Mouse (Mus musculus) midbrain, postnatal 0 days (tissue): Measurements from ENCODE around the gene Itm2c. TPM values are rescaled to one million over a fixed set of nuclear protein-coding genes. Genes with fewer than 3 reads are reported as not detected.
A peak's percentile ranks its signal among the peaks of the same experiment; 100 is the strongest.

ENCODE experiments used
- ATAC-seq: fragments of 200-750 bp; cut with Nextera tagmentation; 2 replicates; pipeline ENCODE4 v1.8.0; 2017; ENCODE audit warnings: moderate number of reproducible peaks, mild to moderate bottlenecking, moderate TSS enrichment, moderate library complexity; ENCODE audit not compliant: low FRiP score
- DNase-seq: peaks from one replicate; pipeline ENCODE4 v3.0.0-alpha.2; 2015; ENCODE audit warnings: low spot score
- H3K27ac ChIP-seq: fragments of 300-500 bp; sonication (generic); 2 replicates; pipeline ENCODE4 v1.5.1; 2014; ENCODE audit warnings: low read depth, mild to moderate bottlenecking, low read length, mixed read lengths
- H3K27me3 ChIP-seq: fragments of 300-500 bp; sonication (generic); 2 replicates; pipeline ENCODE4 v1.6.1; 2014; ENCODE audit warnings: low read length, control low read depth, mixed read lengths; ENCODE audit not compliant: insufficient read depth
- H3K36me3 ChIP-seq: fragments of 300-500 bp; sonication (generic); 2 replicates; pipeline ENCODE4 v1.6.1; 2014; ENCODE audit warnings: low read length, control low read depth, mixed read lengths; ENCODE audit not compliant: insufficient read depth
- H3K4me1 ChIP-seq: fragments of 300-500 bp; sonication (generic); 2 replicates; pipeline ENCODE4 v1.6.1; 2014; ENCODE audit warnings: mild to moderate bottlenecking, control low read depth, antibody characterized with exemption, low read length, mixed read lengths; ENCODE audit not compliant: insufficient read depth
- H3K4me2 ChIP-seq: fragments of 300-500 bp; sonication (generic); 2 replicates; pipeline ENCODE4 v1.6.1; 2014; ENCODE audit warnings: low read depth, mild to moderate bottlenecking, low read length, mixed read lengths; ENCODE audit not compliant: poor library complexity, severe bottlenecking
- H3K4me3 ChIP-seq: fragments of 300-500 bp; sonication (generic); 2 replicates; pipeline ENCODE4 v1.5.1; 2014; ENCODE audit warnings: low read depth, mild to moderate bottlenecking, low read length, moderate library complexity
- H3K9ac ChIP-seq: fragments of 300-500 bp; sonication (generic); replicated peaks from 2 replicates; pipeline ENCODE4 v1.6.1; 2014; ENCODE audit warnings: mild to moderate bottlenecking, low read length, moderate library complexity, mixed read lengths; ENCODE audit not compliant: poor library complexity, severe bottlenecking
- H3K9me3 ChIP-seq: fragments of 300-500 bp; sonication (generic); 2 replicates; pipeline ENCODE4 v1.6.1; 2016; ENCODE audit warnings: low read length, control low read depth
- CTCF ChIP-seq: IDR thresholded peaks from 2 replicates; pipeline ENCODE4 v1.5.1; 2016; ENCODE audit warnings: antibody characterized with exemption, mild to moderate bottlenecking
- WGBS: fragments of 180-500 bp; shearing (Covaris S2); extraction: QIAGEN DNeasy Blood & Tissue Kit; methylation state at CpG from one replicate; pipeline ENCODE4 v1.1.7; 2014; 5-methylcytosine and 5-hydroxymethylcytosine counted together
- polyA plus RNA-seq: library from polyadenylated mRNA; unstranded; fragments of >200 nt; fragmentation: Nextera tagmentation; extraction: Ambion mirVana; gene quantifications from 2 replicates; pipeline ENCODE4 v1.2.1, GENCODE M21; 2015
- total RNA-seq: library from RNA; depleted of rRNA; stranded (reverse); fragments of >200 nt; gene quantifications from 2 replicates; pipeline ENCODE4 v1.2.3, GENCODE M21; 2014; rRNA removed

The Itm2c gene
- 312 and 376 TPM in 2 replicates for total RNA-seq
- 293 and 297 TPM in 2 replicates for polyA plus RNA-seq

DNA sequence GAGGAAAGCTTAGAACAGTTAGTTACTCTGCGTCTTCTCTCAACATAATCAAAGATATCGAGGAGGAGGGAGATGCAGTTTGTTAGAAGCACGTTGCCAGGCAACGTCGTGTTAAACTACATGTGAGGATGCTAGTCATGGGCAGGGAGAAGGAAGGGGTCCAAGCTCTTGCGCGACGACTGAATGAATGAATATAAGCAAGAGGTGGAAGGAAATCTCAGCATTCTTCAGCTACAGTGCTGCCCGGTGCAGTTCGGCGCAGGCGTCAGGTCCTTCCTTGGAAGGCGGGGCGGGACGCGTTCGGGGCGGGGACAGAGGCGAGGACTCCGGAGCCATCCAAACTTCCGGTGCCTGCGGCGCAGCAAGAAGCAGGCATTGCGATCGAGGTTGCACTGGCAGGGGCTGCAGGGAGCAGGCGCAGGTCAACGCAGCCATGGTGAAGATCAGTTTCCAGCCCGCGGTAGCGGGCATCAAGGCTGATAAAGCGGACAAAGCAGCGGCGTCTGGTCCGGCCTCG lies at the start of gene Itm2c:
TSS of gene Itm2c (plus strand) at position 51 of the 517 bp plus-strand sequence.
- H3K36me3 ChIP-seq = no peaks in the 10 kb centered on the region
- WGBS = under 1% methylated on average over 28 of the region's 35 CpGs
- H3K4me2 ChIP-seq = peak within 1 kb of the TSS; percentile 86
- peak within 1 kb of the TSS; percentile 93 for H3K27ac ChIP-seq
- no peaks in the 10 kb centered on the region for H3K27me3 ChIP-seq
- DNase-seq = peak; percentile 90
- peak within 1 kb of the TSS; percentile 85 for H3K9ac ChIP-seq
- no peak for TF ChIP-seq CTCF
- ATAC-seq = peak; percentile 85
- H3K4me3 ChIP-seq = peak within 1 kb of the TSS; percentile 87
- no peaks in the 10 kb centered on the region for H3K9me3 ChIP-seq
- H3K4me1 ChIP-seq = peaks cover 41% of the 10 kb centered on the region

DNA sequence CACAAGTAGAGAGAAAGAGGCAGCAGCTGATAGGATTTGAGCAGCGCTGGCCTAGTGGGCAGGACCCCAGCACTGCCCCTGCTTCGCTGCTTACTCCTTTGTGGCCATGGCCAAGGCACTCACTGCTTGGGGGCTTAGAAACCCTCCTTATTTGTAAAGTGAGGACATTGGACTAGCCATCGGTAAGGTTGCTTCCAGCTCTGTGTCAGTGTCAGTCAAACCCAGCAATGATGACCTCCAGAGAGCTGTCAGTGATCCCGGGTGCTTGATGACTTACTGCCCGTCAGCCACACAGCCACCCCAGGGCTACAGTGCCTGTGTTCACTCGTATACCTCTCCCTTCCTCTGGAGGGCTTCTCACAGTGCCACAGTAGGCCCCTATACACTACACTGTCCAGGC lies 49.1 kb upstream of the Itm2c start:
- Histone ChIP-seq H3K4me2 (no peak overlapping the region), H3K9ac (no peak overlapping the region), H3K27ac (no peak overlapping the region), H3K4me3 (no peak overlapping the region), H3K36me3 (peaks cover 25% of the 10 kb centered on the region), H3K4me1 (no peaks in the 10 kb centered on the region), H3K9me3 (no peaks in the 10 kb centered on the region), H3K27me3 (no peaks in the 10 kb centered on the region)
- no peak for TF ChIP-seq CTCF
- no peak for DNase-seq
- no peak for ATAC-seq
- 87% methylated on average over 6 of the region's 6 CpGs for WGBS

DNA sequence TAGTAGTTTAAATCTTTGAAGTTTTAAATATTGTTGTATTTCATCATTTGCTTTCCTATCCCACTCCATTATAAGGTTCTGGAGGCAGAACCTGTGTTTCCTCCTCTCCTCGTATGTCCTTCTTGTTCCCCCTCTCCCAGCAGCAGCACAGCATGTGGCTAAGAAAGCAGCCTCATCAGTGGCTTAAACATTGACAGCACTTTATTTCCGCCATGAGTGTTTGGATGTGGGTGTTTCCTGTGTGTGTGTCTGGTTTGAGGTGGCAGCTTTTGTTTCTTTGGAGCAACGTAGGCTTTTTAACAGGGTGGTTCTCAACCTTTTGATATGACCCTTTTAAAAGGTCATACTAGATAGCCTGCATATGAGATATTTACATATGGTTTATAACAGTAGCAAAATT lies 48.6 kb upstream of the Itm2c start:
- no peak overlapping the region for H3K9ac ChIP-seq
- H3K27me3 ChIP-seq = no peaks in the 10 kb centered on the region
- H3K36me3 ChIP-seq = peaks cover 25% of the 10 kb centered on the region
- TF ChIP-seq CTCF = no peak
- DNase-seq = no peak
- H3K4me1 ChIP-seq = no peaks in the 10 kb centered on the region
- WGBS = 89% methylated on average over 3 of the region's 3 CpGs
- H3K27ac ChIP-seq = no peak overlapping the region
- H3K4me2 ChIP-seq = no peak overlapping the region
- no peaks in the 10 kb centered on the region for H3K9me3 ChIP-seq
- no peak overlapping the region for H3K4me3 ChIP-seq
- no peak for ATAC-seq

DNA sequence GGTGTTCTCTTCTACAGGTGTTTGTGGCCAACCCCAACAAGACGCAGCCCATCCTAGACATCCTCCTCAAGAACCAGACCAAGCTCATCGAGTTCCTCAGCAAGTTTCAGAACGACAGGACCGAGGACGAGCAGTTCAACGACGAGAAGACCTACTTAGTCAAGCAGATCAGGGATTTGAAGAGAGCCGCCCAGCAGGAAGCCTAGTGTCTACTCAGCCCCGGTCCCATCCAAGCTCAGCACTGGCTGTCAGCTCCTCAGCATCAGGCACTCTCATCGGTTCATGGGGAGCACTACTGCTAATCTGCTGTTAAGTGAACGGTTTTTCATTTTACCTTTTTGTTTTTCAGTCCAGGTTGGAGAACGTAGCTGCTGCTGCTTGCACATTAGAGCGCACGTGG lies 45.1 kb upstream of the Itm2c start:
- 82% methylated on average over 14 of the region's 14 CpGs for WGBS

DNA sequence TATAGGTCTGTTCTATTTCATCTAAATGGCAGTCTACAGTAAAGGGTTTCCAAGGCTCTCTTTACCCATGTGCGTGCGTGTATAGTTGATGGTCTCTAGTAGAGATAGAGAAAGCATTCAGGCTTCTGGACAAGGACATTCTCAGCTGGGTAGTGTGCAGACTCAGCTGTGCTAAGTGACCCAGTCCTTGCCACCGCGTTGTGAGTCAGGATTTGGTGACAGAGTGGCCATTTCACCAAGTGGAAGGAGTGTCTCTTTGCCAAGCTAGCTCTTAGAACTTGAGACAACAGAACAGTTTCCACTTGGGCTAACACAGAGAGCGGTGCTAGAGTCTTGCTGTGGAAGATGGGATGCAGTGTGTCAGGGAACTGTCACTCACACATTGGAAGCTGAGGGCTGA lies 43.2 kb upstream of the Itm2c start:
- H3K36me3 ChIP-seq = peaks cover 20% of the 10 kb centered on the region
- no peak for DNase-seq
- H3K27me3 ChIP-seq = no peaks in the 10 kb centered on the region
- H3K9me3 ChIP-seq = no peaks in the 10 kb centered on the region
- no peak overlapping the region for H3K9ac ChIP-seq
- no peak for TF ChIP-seq CTCF
- no peak for ATAC-seq
- H3K27ac ChIP-seq = no peak overlapping the region
- H3K4me1 ChIP-seq = no peaks in the 10 kb centered on the region
- H3K4me2 ChIP-seq = no peak overlapping the region
- H3K4me3 ChIP-seq = no peak overlapping the region
- 90% methylated on average over 5 of the region's 5 CpGs for WGBS

More for the DNA sequence above, 45.1 kb upstream of the Itm2c start:
- H3K27me3 ChIP-seq = no peaks in the 10 kb centered on the region
- no peak overlapping the region for H3K4me2 ChIP-seq
- H3K4me3 ChIP-seq = no peak overlapping the region
- no peak overlapping the region for H3K9ac ChIP-seq
- peaks cover 27% of the 10 kb centered on the region for H3K36me3 ChIP-seq
- DNase-seq (no peak), ATAC-seq (no peak)
- no peak for TF ChIP-seq CTCF
- no peaks in the 10 kb centered on the region for H3K9me3 ChIP-seq
- H3K27ac ChIP-seq = no peak overlapping the region
- H3K4me1 ChIP-seq = no peaks in the 10 kb centered on the region

DNA sequence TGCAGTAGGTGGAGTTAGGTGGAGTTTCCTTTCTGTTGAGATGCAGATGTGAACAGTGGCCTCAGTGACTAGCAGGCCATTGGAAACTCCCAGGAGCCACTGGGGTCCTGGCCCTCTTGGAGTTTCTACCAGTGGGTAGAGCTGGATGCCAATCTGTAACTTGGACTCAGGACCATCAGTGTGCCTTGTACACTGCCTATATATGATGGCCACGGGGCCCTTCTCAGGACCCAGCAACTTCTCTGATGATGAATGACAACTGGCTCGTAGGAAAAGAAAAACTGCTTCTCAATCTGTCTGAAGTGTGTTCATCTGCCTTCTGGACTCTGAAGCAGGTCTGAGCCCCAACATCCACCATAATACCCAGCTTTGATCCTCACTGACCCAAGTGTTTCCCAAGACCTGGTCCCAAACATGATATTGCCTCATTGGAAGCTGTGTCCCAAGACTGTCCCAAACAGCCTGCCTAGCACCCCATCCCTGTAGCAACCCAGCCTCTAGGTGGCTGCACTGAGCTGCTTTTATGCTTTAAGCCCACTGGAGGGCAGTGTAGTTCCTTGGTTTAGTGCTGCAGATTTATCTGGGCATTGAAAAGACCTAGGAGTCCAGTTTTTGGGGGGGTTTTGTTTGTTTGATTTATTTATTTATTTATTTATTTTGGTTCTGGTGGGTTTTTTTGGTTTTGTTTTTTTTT lies 40.9 kb upstream of the Itm2c start:
- Histone ChIP-seq H3K4me3 (no peak overlapping the region), H3K4me1 (no peaks in the 10 kb centered on the region), H3K9ac (no peak overlapping the region), H3K27me3 (no peaks in the 10 kb centered on the region), H3K9me3 (no peaks in the 10 kb centered on the region), H3K4me2 (no peak overlapping the region), H3K36me3 (peaks cover 20% of the 10 kb centered on the region), H3K27ac (no peak overlapping the region)
- ATAC-seq = peak; percentile 69
- peak; percentile 91 for DNase-seq
- 91% methylated on average over 2 of the region's 2 CpGs for WGBS
- peak; percentile 100 for TF ChIP-seq CTCF
